Mouse (Mus musculus) heart, postnatal 0 days (tissue): ENCODE measurements at regions not wholly inside any gene's neighbourhood (a gene's known extent, or its start where the extent isn't known, plus 50 kb on each side); places are given as distances from the start of the nearest gene placed in this dataset.

ENCODE experiments used
- CTCF ChIP-seq: IDR thresholded peaks from 2 replicates; pipeline ENCODE4 v1.5.1; 2016; ENCODE audit warnings: antibody characterized with exemption, control low read depth, low read depth
- EP300 ChIP-seq: IDR thresholded peaks from 2 replicates; pipeline ENCODE4 v1.6.1; 2016; ENCODE audit warnings: antibody characterized with exemption, low read depth

GRCm38 (mm10) chr1:18668901-18669300, 404.0 kb upstream of the Defb41 start:
- TF ChIP-seq CTCF (no peak), EP300 (no peak)
